Mouse (Mus musculus) lung, embryonic 15.5 days (tissue): ENCODE measurements at regions not wholly inside any gene's neighbourhood (a gene's known extent, or its start where the extent isn't known, plus 50 kb on each side); places are given as distances from the start of the nearest gene placed in this dataset.

Experiments used
- ATAC-seq: fragments of 200-750 bp; cut with Nextera tagmentation; 2 replicates; pipeline ENCODE4 v1.8.0; 2017; ENCODE audit warnings: moderate number of reproducible peaks, borderline replicate concordance; ENCODE audit not compliant: low FRiP score, low TSS enrichment; ENCODE audit errors: extremely low read depth
- H3K27ac ChIP-seq: fragments of 300-500 bp; sonication (generic); 2 replicates; pipeline ENCODE4 v1.5.1; 2015; ENCODE audit warnings: moderate library complexity, mild to moderate bottlenecking, inconsistent platforms
- H3K27me3 ChIP-seq: fragments of 300-500 bp; sonication (generic); 2 replicates; pipeline ENCODE4 v1.6.1; 2015; ENCODE audit warnings: inconsistent platforms
- H3K36me3 ChIP-seq: fragments of 300-500 bp; sonication (generic); 2 replicates; pipeline ENCODE4 v1.6.1; 2015; ENCODE audit warnings: inconsistent platforms
- H3K4me1 ChIP-seq: fragments of 300-500 bp; sonication (generic); 2 replicates; pipeline ENCODE4 v1.6.1; 2015; ENCODE audit warnings: inconsistent platforms
- H3K4me2 ChIP-seq: fragments of 300-500 bp; sonication (generic); 2 replicates; pipeline ENCODE4 v1.6.1; 2015; ENCODE audit warnings: inconsistent platforms, mild to moderate bottlenecking, moderate library complexity
- H3K4me3 ChIP-seq: fragments of 300-500 bp; sonication (generic); 2 replicates; pipeline ENCODE4 v1.5.1; 2015; ENCODE audit warnings: mild to moderate bottlenecking, inconsistent platforms
- H3K9ac ChIP-seq: fragments of 300-500 bp; sonication (generic); 2 replicates; pipeline ENCODE4 v1.6.1; 2015; ENCODE audit warnings: inconsistent platforms
- H3K9me3 ChIP-seq: fragments of 300-500 bp; sonication (generic); 2 replicates; pipeline ENCODE4 v1.6.1; 2016; ENCODE audit warnings: inconsistent platforms
- WGBS: fragments of 180-500 bp; shearing (Covaris S2); methylation state at CpG from one replicate; pipeline ENCODE4 v1.1.7; 2015; 5-methylcytosine and 5-hydroxymethylcytosine counted together

DNA sequence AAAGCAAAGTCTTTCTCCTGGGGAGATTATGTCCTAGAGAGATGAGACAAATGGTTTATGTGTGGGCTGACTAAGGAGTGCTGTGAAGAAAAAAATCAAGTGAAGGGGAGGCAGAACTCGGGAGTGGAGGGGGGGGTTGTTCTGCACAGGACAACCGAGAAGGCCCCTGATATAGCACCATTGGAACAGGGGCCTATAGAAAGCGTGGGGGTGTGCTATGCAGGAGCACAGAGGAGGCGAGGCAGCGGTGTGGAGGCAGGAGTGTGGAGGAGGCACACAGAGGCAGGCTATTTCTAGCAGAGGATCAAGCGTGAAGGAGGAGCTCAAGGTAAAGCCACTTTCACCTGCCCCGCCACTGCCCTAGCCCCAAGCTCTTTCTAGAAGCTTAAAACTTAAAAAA, 88.0 kb upstream of the Dapk1 start:
- no peak for ATAC-seq
- H3K9ac ChIP-seq: no peak overlapping the region
- H3K36me3 ChIP-seq: no peaks in the 10 kb centered on the region
- H3K4me3 ChIP-seq: no peak overlapping the region
- 76% methylated on average over 7 of the region's 7 CpGs for WGBS
- H3K4me2 ChIP-seq: no peak overlapping the region
- no peaks in the 10 kb centered on the region for H3K27me3 ChIP-seq
- H3K4me1 ChIP-seq: no peaks in the 10 kb centered on the region
- no peak overlapping the region for H3K27ac ChIP-seq
- no peaks in the 10 kb centered on the region for H3K9me3 ChIP-seq

DNA sequence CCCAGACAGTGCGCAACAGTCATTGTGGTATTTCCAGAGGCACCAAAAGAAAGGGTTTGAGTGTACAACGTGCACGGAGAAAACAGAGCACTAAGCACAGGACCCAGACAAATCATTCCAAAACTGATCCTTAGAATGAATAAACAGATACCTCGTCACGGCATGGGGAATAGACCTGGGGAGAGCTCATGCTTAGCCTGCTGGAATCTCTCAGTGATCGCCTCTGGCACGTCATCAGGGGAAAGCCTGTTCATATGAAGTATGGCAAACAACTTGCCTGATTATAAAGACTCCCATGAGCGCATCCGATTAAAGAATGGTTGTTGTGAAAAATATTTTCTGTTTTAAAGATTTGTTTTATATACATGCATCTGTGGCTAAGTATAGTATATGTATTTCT, 86.9 kb upstream of the Dapk1 start:
- Histone ChIP-seq H3K36me3 (no peaks in the 10 kb centered on the region), H3K4me3 (no peak overlapping the region)

DNA sequence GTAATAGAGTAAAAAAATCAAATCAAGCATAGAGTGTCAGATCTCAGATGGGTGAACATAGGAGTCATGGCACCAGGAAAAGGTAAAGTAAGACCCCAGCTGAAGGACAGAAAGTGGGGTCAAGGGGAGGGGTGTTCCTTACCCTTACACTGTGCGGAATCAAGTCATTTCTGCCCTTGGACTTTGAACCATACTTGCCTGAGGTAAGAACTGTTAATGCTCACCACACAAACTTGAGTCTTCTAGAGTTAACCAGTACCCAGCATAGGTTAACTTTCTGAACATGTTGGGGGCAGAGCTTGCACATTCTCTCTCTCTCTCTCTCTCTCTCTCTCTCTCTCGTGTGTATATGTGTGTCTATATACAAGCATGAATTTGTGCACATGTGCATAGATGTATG, 83.7 kb upstream of the Dapk1 start:
- 70% methylated on average over 2 of the region's 2 CpGs for WGBS
- Histone ChIP-seq H3K4me2 (no peak overlapping the region), H3K27ac (no peak overlapping the region), H3K9ac (no peak overlapping the region), H3K9me3 (no peaks in the 10 kb centered on the region), H3K27me3 (no peaks in the 10 kb centered on the region), H3K4me3 (no peak overlapping the region), H3K4me1 (no peaks in the 10 kb centered on the region), H3K36me3 (no peaks in the 10 kb centered on the region)
- ATAC-seq: no peak

More for the DNA sequence above, 86.9 kb upstream of the Dapk1 start:
- WGBS: 57% methylated on average over 9 of the region's 9 CpGs
- no peaks in the 10 kb centered on the region for H3K4me1 ChIP-seq
- no peaks in the 10 kb centered on the region for H3K27me3 ChIP-seq
- H3K4me2 ChIP-seq: no peak overlapping the region
- no peak for ATAC-seq
- H3K27ac ChIP-seq: no peak overlapping the region
- no peak overlapping the region for H3K9ac ChIP-seq
- no peaks in the 10 kb centered on the region for H3K9me3 ChIP-seq

DNA sequence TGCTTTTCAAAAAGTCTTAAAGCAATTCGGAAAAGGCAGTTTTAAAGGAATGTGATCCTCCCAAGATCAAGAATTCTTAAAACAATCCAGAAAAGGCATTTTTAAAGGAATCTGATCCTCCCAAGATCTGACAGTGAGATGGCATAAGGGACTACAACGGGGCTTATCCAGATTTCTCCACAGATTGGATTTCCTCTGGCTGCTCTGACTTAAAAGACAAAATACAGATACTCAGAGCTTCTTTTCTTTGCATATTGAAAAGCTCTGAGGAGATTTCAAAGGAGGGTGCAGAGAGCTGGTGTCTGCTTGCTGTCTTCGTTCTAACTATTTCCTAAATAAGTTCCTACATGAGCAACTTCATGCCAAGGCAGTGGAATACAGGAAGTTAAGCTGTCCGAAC, 82.0 kb upstream of the Dapk1 start:
- H3K9ac ChIP-seq: no peak overlapping the region
- no peaks in the 10 kb centered on the region for H3K36me3 ChIP-seq
- 47% methylated on average over 4 of the region's 4 CpGs for WGBS
- no peaks in the 10 kb centered on the region for H3K27me3 ChIP-seq
- H3K4me1 ChIP-seq: no peaks in the 10 kb centered on the region
- no peak overlapping the region for H3K27ac ChIP-seq
- no peak overlapping the region for H3K4me3 ChIP-seq
- no peak for ATAC-seq
- H3K4me2 ChIP-seq: no peak overlapping the region
- H3K9me3 ChIP-seq: no peaks in the 10 kb centered on the region

DNA sequence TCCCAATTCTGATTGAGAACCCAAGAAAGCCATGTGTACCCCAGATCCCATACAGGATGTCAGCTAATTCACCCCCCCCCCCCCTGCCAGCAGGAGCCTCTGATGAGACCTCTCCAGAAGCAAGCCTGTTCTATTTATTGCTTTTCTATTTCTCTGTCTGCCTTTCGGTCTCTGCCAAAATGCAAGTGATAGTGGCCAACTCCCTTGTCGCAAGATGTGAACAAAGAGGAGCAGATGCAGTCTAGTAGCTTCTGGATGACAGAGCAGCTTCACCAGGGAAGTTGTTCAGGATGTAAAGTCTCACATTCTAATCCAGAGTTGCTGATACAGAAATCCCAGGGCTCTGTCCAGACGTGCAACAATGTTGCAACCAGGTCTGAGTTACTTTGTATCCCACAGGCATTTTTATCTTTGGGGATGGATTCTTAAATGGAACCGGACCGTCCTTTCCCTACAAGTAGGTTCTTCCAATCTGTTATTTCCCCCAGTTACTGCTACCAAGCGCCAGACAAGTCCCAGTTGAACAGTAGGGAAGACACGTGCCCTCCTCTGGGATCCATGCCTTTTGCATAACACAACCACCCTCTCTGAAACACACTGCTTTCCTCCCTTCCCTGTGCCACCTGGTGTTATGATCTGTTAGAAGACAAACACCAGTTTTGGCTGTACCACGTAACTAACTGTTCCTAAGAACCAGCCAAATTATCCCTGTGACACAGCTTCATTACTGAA, 78.9 kb upstream of the Dapk1 start:
- WGBS: 58% methylated on average over 8 of the region's 8 CpGs
- no peaks in the 10 kb centered on the region for H3K9me3 ChIP-seq
- no peak for ATAC-seq

DNA sequence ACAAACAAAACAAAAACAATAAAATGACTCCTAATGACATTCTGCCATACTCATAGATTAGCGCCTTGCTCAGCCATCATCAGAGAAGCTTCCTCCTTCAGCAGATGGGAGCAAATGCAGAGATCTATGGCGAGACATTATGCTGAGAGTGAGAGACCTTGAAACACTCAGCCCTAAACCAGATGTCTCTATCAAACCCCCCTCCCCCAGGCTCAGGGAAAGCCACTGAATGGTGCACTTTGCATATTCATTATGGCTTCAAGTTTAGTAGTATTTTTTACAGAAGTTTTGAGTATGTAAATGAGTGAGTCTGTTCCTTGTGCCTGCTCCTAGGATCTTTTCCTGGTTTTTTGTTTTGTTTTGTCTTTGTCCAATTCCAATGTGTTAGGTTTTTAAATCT, 73.9 kb upstream of the Dapk1 start:
- Histone ChIP-seq H3K36me3 (no peaks in the 10 kb centered on the region), H3K27me3 (no peaks in the 10 kb centered on the region), H3K4me2 (no peak overlapping the region), H3K9ac (no peak overlapping the region), H3K27ac (no peak overlapping the region), H3K4me1 (no peaks in the 10 kb centered on the region), H3K4me3 (no peak overlapping the region), H3K9me3 (no peaks in the 10 kb centered on the region)
- no peak for ATAC-seq
- 83% methylated on average over 2 of the region's 2 CpGs for WGBS

More for the DNA sequence above, 78.9 kb upstream of the Dapk1 start:
- no peak overlapping the region for H3K4me3 ChIP-seq
- H3K27ac ChIP-seq: no peak overlapping the region
- no peaks in the 10 kb centered on the region for H3K4me1 ChIP-seq
- H3K4me2 ChIP-seq: no peak overlapping the region
- H3K9ac ChIP-seq: no peak overlapping the region
- no peaks in the 10 kb centered on the region for H3K36me3 ChIP-seq
- no peaks in the 10 kb centered on the region for H3K27me3 ChIP-seq

DNA sequence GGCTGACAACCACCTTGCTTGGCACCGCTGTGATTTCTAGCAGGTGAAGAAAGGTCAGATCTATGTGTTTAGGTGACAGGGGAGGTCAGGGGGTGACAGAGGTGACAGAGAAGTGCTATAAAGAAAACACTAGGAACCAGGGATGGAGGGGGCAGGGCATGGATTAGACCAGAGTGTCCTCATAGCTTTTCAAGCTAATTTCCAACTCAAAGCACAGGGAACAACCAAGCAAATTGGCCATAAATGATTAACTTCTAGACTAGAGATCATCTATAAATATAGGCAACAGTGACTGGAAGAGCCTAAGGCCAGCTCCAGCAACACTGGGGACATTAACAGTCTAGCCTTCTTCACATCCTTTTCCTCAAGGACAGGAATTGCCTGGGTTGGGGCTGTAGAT, 72.9 kb upstream of the Dapk1 start:
- WGBS: 10% methylated on average over 1 of the region's 1 CpGs

DNA sequence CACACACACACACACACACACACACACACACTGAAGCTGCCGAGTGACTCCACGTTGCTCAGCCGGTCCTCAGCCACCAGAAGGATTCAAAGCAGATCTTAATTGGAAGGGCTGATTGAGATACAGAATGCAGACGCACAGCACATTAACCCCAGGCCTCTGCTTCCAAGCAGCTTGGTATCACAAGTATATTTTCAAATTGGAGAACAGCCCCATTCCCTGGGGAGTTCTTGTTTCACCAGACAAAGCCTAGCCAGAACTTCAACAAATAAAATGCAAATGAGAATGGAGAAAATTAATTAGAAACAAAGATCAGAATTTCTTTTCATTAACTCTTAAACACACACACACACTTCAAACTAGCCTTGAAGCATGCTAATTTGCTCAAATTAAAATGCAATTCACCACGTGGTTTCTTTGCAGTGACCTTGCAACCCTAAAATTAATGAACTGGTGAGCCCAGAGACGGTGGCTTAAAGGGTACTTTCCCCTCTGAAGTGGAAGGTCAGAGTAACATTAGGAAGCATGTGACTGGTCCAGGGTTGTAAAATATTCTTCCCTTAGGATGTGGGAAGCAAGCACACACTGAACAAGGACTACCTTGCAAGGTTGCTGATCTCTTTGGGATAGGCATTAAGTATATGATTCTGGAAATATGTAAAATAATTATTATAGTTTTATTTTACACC, 72.2 kb upstream of the Dapk1 start:
- ATAC-seq: no peak
- H3K4me1 ChIP-seq: peaks cover 5% of the 10 kb centered on the region
- H3K4me3 ChIP-seq: no peak overlapping the region
- no peaks in the 10 kb centered on the region for H3K9me3 ChIP-seq
- 34% methylated on average over 6 of the region's 6 CpGs for WGBS
- H3K9ac ChIP-seq: no peak overlapping the region
- H3K36me3 ChIP-seq: no peaks in the 10 kb centered on the region
- H3K27me3 ChIP-seq: no peaks in the 10 kb centered on the region
- no peak overlapping the region for H3K4me2 ChIP-seq
- H3K27ac ChIP-seq: no peak overlapping the region

More for the DNA sequence above, 72.9 kb upstream of the Dapk1 start:
- Histone ChIP-seq H3K4me3 (no peak overlapping the region), H3K27ac (no peak overlapping the region), H3K4me2 (no peak overlapping the region), H3K4me1 (no peaks in the 10 kb centered on the region), H3K27me3 (no peaks in the 10 kb centered on the region), H3K9ac (no peak overlapping the region), H3K9me3 (no peaks in the 10 kb centered on the region), H3K36me3 (no peaks in the 10 kb centered on the region)
- no peak for ATAC-seq

DNA sequence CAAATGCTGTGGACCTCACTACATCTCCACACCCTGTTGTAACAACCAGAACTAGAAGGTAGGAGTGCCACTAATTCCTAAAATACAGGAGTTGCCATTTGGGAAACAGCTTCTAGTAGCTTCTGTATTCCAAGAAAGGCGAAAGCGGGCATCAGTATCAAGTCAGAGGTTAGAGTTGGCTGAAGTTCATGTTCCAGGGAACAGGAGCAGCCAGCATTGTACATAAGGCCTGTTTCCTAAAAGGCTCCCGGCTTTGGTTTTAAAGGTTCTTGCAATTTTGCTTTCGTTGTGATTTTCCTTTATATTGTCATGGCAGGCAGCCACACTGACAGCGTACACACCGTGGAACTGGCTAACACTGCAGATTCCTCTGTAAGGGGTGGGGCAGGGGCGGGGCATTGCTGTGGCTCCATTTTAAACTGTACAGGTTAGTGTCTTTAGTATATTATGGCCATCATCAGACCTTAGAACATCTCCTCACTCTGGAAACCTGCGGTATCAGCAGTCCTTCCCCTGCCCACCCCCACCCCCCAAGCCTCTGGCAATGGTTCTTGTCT, 67.8 kb upstream of the Dapk1 start:
- H3K4me1 ChIP-seq: peaks cover 6% of the 10 kb centered on the region
- no peaks in the 10 kb centered on the region for H3K9me3 ChIP-seq
- H3K4me3 ChIP-seq: no peak overlapping the region
- H3K9ac ChIP-seq: no peak overlapping the region
- WGBS: 57% methylated on average over 8 of the region's 8 CpGs
- no peak overlapping the region for H3K4me2 ChIP-seq
- H3K27ac ChIP-seq: no peak overlapping the region
- no peaks in the 10 kb centered on the region for H3K27me3 ChIP-seq
- no peaks in the 10 kb centered on the region for H3K36me3 ChIP-seq
- no peak for ATAC-seq

DNA sequence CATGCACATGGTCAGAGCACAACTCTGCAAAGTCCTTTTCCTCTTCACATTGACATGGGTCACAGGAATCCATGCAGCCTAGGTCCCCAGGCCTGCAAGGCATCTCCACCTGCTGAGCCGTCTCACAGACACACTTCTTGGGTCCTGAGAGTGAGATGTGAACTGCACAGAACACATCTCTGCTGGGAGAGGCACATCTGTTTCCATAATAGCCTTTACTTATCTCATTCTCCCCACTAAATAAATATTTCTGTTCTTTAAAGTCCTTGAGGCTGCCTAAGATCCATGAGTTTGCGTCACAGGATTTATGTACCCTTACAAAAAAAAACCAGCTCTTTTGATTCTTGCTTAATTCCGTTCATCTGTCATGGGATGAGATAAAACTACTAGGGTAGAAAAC, 67.2 kb upstream of the Dapk1 start:
- Histone ChIP-seq H3K9me3 (no peaks in the 10 kb centered on the region), H3K4me3 (no peak overlapping the region), H3K27me3 (no peaks in the 10 kb centered on the region), H3K36me3 (no peaks in the 10 kb centered on the region), H3K4me2 (no peak overlapping the region), H3K27ac (no peak overlapping the region), H3K4me1 (peaks cover 6% of the 10 kb centered on the region), H3K9ac (no peak overlapping the region)
- ATAC-seq: no peak
- 13% methylated on average over 3 of the region's 3 CpGs for WGBS

DNA sequence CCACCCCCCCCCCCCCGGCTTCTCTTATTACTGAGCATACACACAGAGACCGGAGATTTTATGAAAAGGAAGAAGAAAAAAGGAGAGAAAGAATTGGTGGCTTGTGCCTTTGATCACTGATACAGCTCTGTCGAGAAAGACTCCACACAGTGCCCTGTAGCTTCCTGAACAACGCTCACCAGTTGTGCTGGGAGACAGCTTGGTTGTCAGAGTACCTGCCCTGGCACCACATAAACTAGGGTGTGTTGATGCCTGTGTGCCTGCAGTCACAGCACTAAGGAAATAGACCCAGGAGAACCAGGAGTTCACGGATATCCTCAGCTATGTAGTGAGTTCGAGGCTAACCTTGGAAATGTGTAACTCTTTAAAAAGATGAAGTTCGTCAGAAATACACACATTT, 66.7 kb upstream of the Dapk1 start:
- no peaks in the 10 kb centered on the region for H3K27me3 ChIP-seq
- 42% methylated on average over 7 of the region's 7 CpGs for WGBS
- ATAC-seq: no peak

DNA sequence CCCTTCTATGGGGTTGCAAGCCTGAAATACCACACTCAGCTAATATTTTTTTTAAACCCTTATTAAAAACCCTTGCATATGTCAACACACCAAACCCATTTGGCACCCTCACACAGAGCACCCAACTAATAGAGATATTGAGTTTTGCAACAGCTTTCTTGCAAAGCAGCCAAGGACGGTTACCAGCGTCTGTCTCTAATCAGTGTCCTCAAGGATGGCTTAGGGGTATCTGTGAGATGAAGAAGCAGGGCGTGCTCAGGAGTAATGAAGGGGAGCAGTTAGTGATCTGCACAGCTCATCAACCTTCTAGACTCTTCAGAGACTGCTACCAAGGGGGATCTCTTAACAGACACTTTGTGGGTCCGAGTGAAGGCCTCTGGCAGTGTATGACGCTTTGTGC, 65.0 kb upstream of the Dapk1 start:
- Histone ChIP-seq H3K27me3 (no peaks in the 10 kb centered on the region), H3K4me2 (no peak overlapping the region), H3K9ac (no peak overlapping the region), H3K27ac (no peak overlapping the region), H3K9me3 (no peaks in the 10 kb centered on the region), H3K36me3 (no peaks in the 10 kb centered on the region), H3K4me1 (peaks cover 6% of the 10 kb centered on the region), H3K4me3 (no peak overlapping the region)
- ATAC-seq: no peak
- 86% methylated on average over 5 of the region's 5 CpGs for WGBS

More for the DNA sequence above, 66.7 kb upstream of the Dapk1 start:
- Histone ChIP-seq H3K27ac (no peak overlapping the region), H3K9ac (no peak overlapping the region), H3K36me3 (no peaks in the 10 kb centered on the region), H3K9me3 (no peaks in the 10 kb centered on the region), H3K4me2 (no peak overlapping the region), H3K4me1 (peaks cover 6% of the 10 kb centered on the region), H3K4me3 (no peak overlapping the region)
